Mouse (Mus musculus): ENCODE measurements around the gene Elf1.

GRCm38 (mm10) chr14:79608286-79608685, 127.3 kb downstream of the Elf1 start:
- TF ChIP-seq CTCF (IDR thresholded peaks at IDR 0.05; ENCODE audit: low read depth, low read length) (no peak), POLR2A (IDR thresholded peaks at IDR 0.05; ENCODE audit: borderline replicate concordance, low read depth, low read length) (no peak)
